ENCODE assay signal across 31 mouse cellular contexts in genomic region chrX:10502616-10503015, GRCm38 (mm10). TPM values are rescaled to one million over a fixed set of nuclear protein-coding genes. Genes with fewer than 3 reads are reported as not detected.
DNase-seq lines count a peak whose midpoint lies in the region; ATAC-seq and TF ChIP-seq lines count a peak whose summit lies in the region.
"Had no signal": no experiment of that assay in that cellular context is flagged by ENCODE, and none has a peak within 500 bp of the region (broad histone marks: within the 10 kb centered on the region; RNA-seq: fewer than 3 reads in every experiment).

No protein-coding gene starts in this region.

- 39% methylated on average over 2 of the region's 2 CpGs for WGBS in liver, embryonic 16.5 days (ENCODE audit: insufficient replicate concordance)
- WGBS in liver, postnatal 0 days (ENCODE audit: insufficient replicate concordance) = 47% methylated on average over 2 of the region's 2 CpGs
- WGBS in midbrain, embryonic 14.5 days = 51% methylated on average over 2 of the region's 2 CpGs
- 43% methylated on average over 2 of the region's 2 CpGs for WGBS in midbrain, embryonic 16.5 days

- no peaks in the 10 kb centered on the region for H3K4me1 ChIP-seq in liver, embryonic 16.5 days (ENCODE audit: control insufficient read depth, low read depth, low read length)
- H3K4me1 ChIP-seq in liver, postnatal 0 days (ENCODE audit: insufficient read depth) = no peaks in the 10 kb centered on the region
- H3K4me1 ChIP-seq in midbrain, embryonic 14.5 days (ENCODE audit: control insufficient read depth, insufficient read depth, low read length) = no peaks in the 10 kb centered on the region
- no peaks in the 10 kb centered on the region for H3K4me1 ChIP-seq in midbrain, embryonic 16.5 days (ENCODE audit: control insufficient read depth, insufficient read depth, low read length)
- H3K4me1 ChIP-seq: heart, embryonic 10.5 days; hindbrain, embryonic 12.5 days; intestine, embryonic 15.5 days; limb, embryonic 12.5 days; liver, embryonic 15.5 days; midbrain, embryonic 15.5 days had no signal

- H3K27ac ChIP-seq in liver, embryonic 16.5 days (ENCODE audit: low read length) = no peak overlapping the region
- no peak overlapping the region for H3K27ac ChIP-seq in liver, postnatal 0 days (ENCODE audit: low read depth)
- no peak overlapping the region for H3K27ac ChIP-seq in midbrain, embryonic 14.5 days (replicated peaks; ENCODE audit: low read depth, low read length)
- no peak overlapping the region for H3K27ac ChIP-seq in midbrain, embryonic 16.5 days (ENCODE audit: low read length)
- H3K27ac ChIP-seq: heart, embryonic 10.5 days; heart, embryonic 15.5 days; hindbrain, embryonic 12.5 days; hindbrain, postnatal 0 days; intestine, embryonic 15.5 days; limb, embryonic 12.5 days; liver, embryonic 15.5 days; midbrain, embryonic 15.5 days had no signal

- H3K9me3 ChIP-seq in liver, embryonic 16.5 days (replicated peaks; ENCODE audit: control insufficient read depth, low read length) = no peaks in the 10 kb centered on the region
- H3K9me3 ChIP-seq in liver, postnatal 0 days (ENCODE audit: low read length) = no peaks in the 10 kb centered on the region
- no peaks in the 10 kb centered on the region for H3K9me3 ChIP-seq in midbrain, embryonic 14.5 days (ENCODE audit: control insufficient read depth, low read length)
- no peaks in the 10 kb centered on the region for H3K9me3 ChIP-seq in midbrain, embryonic 16.5 days (replicated peaks; ENCODE audit: control insufficient read depth, low read length, poor library complexity, severe bottlenecking)
- H3K9me3 ChIP-seq: heart, embryonic 10.5 days; heart, embryonic 15.5 days; hindbrain, embryonic 12.5 days; intestine, embryonic 15.5 days; limb, embryonic 12.5 days; liver, embryonic 15.5 days; midbrain, embryonic 15.5 days had no signal

- H3K4me3 ChIP-seq in liver, embryonic 16.5 days (ENCODE audit: low read depth, low read length) = no peak overlapping the region
- H3K4me3 ChIP-seq in liver, postnatal 0 days (ENCODE audit: low read depth, low read length) = no peak overlapping the region
- no peak overlapping the region for H3K4me3 ChIP-seq in midbrain, embryonic 14.5 days (replicated peaks; ENCODE audit: low read depth, low read length)
- H3K4me3 ChIP-seq in midbrain, embryonic 16.5 days (ENCODE audit: low read depth, low read length) = no peak overlapping the region
- H3K4me3 ChIP-seq: erythroblast, embryonic 14.5 days; heart, embryonic 10.5 days; heart, embryonic 15.5 days; hindbrain, embryonic 12.5 days; intestine, embryonic 15.5 days; limb, embryonic 12.5 days; liver, embryonic 15.5 days; midbrain, embryonic 15.5 days had no signal

- DNase-seq in liver, postnatal 0 days = no peak
- peak; percentile 22 for DNase-seq in midbrain, embryonic 14.5 days
- DNase-seq in MN1 (ENCODE audit: low spot score) = peak; percentile 26
- peak; percentile 25 for DNase-seq in yolk sac, embryonic 10.5 days (ENCODE audit: low spot score)
- no peak for DNase-seq in left cerebral cortex, adult 18-20 months (ENCODE audit: low spot score in 2 of 2)
- DNase-seq: adrenal gland, adult 2 months; adrenal gland, postnatal 36 days; cerebellum, adult 18-20 months; cerebellum, postnatal 14 days; forebrain, postnatal 0 days; gastrocnemius, postnatal 10 days; kidney, adult 2 months; kidney, postnatal 14 days; layer of hippocampus, adult 9-11 months; right cerebral cortex, postnatal 25 days; spleen, adult 18-20 months; thymus, postnatal 14 days had no signal

- no peak for TF ChIP-seq EP300 in liver, postnatal 0 days (IDR thresholded peaks at IDR 0.05; ENCODE audit: low read depth)

- no peak overlapping the region for H3K9ac ChIP-seq in liver, embryonic 16.5 days (ENCODE audit: low read depth, low read length)
- H3K9ac ChIP-seq in liver, postnatal 0 days (replicated peaks) = no peak overlapping the region
- H3K9ac ChIP-seq in midbrain, embryonic 14.5 days (replicated peaks; ENCODE audit: low read length) = no peak overlapping the region
- H3K9ac ChIP-seq in midbrain, embryonic 16.5 days (ENCODE audit: low read depth, low read length) = no peak overlapping the region
- H3K9ac ChIP-seq: forebrain, postnatal 0 days; heart, embryonic 15.5 days; hindbrain, embryonic 12.5 days; intestine, embryonic 15.5 days; limb, embryonic 12.5 days; liver, embryonic 15.5 days; midbrain, embryonic 15.5 days had no signal

- ATAC-seq in liver, embryonic 16.5 days (ENCODE audit: low read depth) = peak; percentile 39; the same call in 1 of the 2 replicates
- no peak for ATAC-seq in liver, postnatal 0 days
- no peak for ATAC-seq in midbrain, embryonic 14.5 days (ENCODE audit: low FRiP score, low TSS enrichment)
- ATAC-seq in midbrain, embryonic 16.5 days = no peak
- ATAC-seq: activated CD4-positive, CD25-positive, alpha-beta regulatory T cell, adult 4 months; CD4-positive, CD25-positive, alpha-beta regulatory T cell, adult 4 months; forebrain, postnatal 0 days; hindbrain, postnatal 0 days; intestine, embryonic 15.5 days; midbrain, embryonic 15.5 days had no signal

- no peaks in the 10 kb centered on the region for H3K27me3 ChIP-seq in liver, embryonic 16.5 days (ENCODE audit: control insufficient read depth, insufficient read depth, low read depth, low read length)
- H3K27me3 ChIP-seq in liver, postnatal 0 days (ENCODE audit: insufficient read depth, low read length) = no peaks in the 10 kb centered on the region
- no peaks in the 10 kb centered on the region for H3K27me3 ChIP-seq in midbrain, embryonic 14.5 days (ENCODE audit: control insufficient read depth, insufficient read depth, low read length)
- no peaks in the 10 kb centered on the region for H3K27me3 ChIP-seq in midbrain, embryonic 16.5 days (ENCODE audit: control insufficient read depth, insufficient read depth, low read depth, low read length)
- H3K27me3 ChIP-seq: heart, embryonic 15.5 days; hindbrain, embryonic 12.5 days; intestine, embryonic 15.5 days; limb, embryonic 12.5 days; liver, embryonic 15.5 days; midbrain, embryonic 15.5 days had no signal

- no peak overlapping the region for H3K4me2 ChIP-seq in liver, embryonic 16.5 days (ENCODE audit: low read depth, low read length)
- no peak overlapping the region for H3K4me2 ChIP-seq in liver, postnatal 0 days (ENCODE audit: low read depth, low read length)
- H3K4me2 ChIP-seq in midbrain, embryonic 14.5 days (ENCODE audit: low read length) = no peak overlapping the region
- H3K4me2 ChIP-seq in midbrain, embryonic 16.5 days (ENCODE audit: low read length) = no peak overlapping the region
- H3K4me2 ChIP-seq: heart, embryonic 15.5 days; hindbrain, embryonic 12.5 days; intestine, embryonic 15.5 days; limb, embryonic 12.5 days; liver, embryonic 15.5 days; midbrain, embryonic 15.5 days had no signal

- no peak for TF ChIP-seq CTCF in liver, postnatal 0 days (IDR thresholded peaks at IDR 0.05; ENCODE audit: low read depth)

- H3K36me3 ChIP-seq in liver, embryonic 16.5 days (ENCODE audit: control insufficient read depth, insufficient read depth) = no peaks in the 10 kb centered on the region
- no peaks in the 10 kb centered on the region for H3K36me3 ChIP-seq in liver, postnatal 0 days (replicated peaks; ENCODE audit: insufficient read depth, low read length)
- H3K36me3 ChIP-seq in midbrain, embryonic 14.5 days (ENCODE audit: control insufficient read depth, insufficient read depth, low read length) = no peaks in the 10 kb centered on the region
- no peaks in the 10 kb centered on the region for H3K36me3 ChIP-seq in midbrain, embryonic 16.5 days (ENCODE audit: control insufficient read depth, insufficient read depth, low read length)
- H3K36me3 ChIP-seq: heart, embryonic 10.5 days; heart, embryonic 15.5 days; hindbrain, embryonic 12.5 days; intestine, embryonic 15.5 days; limb, embryonic 12.5 days; liver, embryonic 15.5 days; midbrain, embryonic 15.5 days had no signal

RNA-seq across cellular contexts. Expression of gene Tspan7, which starts 17.7 kb away (rescaled TPM):
- 45.9 and 49.3 TPM in 2 replicates for polyA plus RNA-seq in liver, embryonic 16.5 days (2015; fragmentation: Nextera tagmentation; extraction: Ambion mirVana)
- polyA plus RNA-seq in liver, postnatal 0 days (2015; fragmentation: Nextera tagmentation; extraction: Ambion mirVana) = 44.4 and 46.4 TPM in 2 replicates
- polyA plus RNA-seq in midbrain, embryonic 14.5 days (2014; fragmentation: Nextera tagmentation; extraction: Ambion mirVana) = 332 and 367 TPM in 2 replicates
- polyA plus RNA-seq in midbrain, embryonic 16.5 days (2015; fragmentation: Nextera tagmentation; extraction: Ambion mirVana) = 471 and 549 TPM in 2 replicates
- 1,000 to 10,000 TPM; 1,249 to 1,400 TPM for total RNA-seq in left cerebral cortex, adult 18-20 months (2021)
- total RNA-seq: granulocyte monocyte progenitor cell, adult 5-6 weeks had no signal
- polyA plus RNA-seq: CD4-positive, CD25-positive, alpha-beta regulatory T cell, adult 4 months had no signal

Comparison
In these comparisons a context has a peak if more than half of its experiments do, and no peak if none do; other contexts are left out.
1. DNase-seq: peak in midbrain, embryonic 14.5 days (single experiment), MN1 (single experiment) and yolk sac, embryonic 10.5 days (single experiment); none in liver, postnatal 0 days (single experiment) and left cerebral cortex, adult 18-20 months (0 of 2).